Mouse (Mus musculus): ENCODE data around the gene Stat4. TPM values are rescaled to one million over a fixed set of nuclear protein-coding genes. Genes with fewer than 3 reads are reported as not detected.
A peak's percentile ranks its signal among the peaks of the same experiment; 100 is the strongest.

The Stat4 gene
- polyA plus RNA-seq (2015; fragmentation: Nextera tagmentation; extraction: Ambion mirVana): 0.57 and 0.70 TPM in 2 replicates

- 91% methylated on average over 5 of the region's 5 CpGs for WGBS
- Histone ChIP-seq H3K27ac (replicated peaks) (no peak within 1 kb of the TSS), H3K9me3 (no peaks in the 10 kb centered on the region), H3K4me2 (no peak within 1 kb of the TSS), H3K27me3 (no peaks in the 10 kb centered on the region), H3K4me1 (replicated peaks) (no peaks in the 10 kb centered on the region), H3K9ac (no peak within 1 kb of the TSS), H3K36me3 (no peaks in the 10 kb centered on the region), H3K4me3 (no peak within 1 kb of the TSS)
- no peak for ATAC-seq (ENCODE audit: low read depth)
These were observed at the start of gene Stat4 for GRCm38 (mm10) chr1:51986848-51987247. Stat4 (plus strand) TSS chr1:51987148.

- Histone ChIP-seq H3K4me2 (no peak overlapping the region), H3K9ac (no peak overlapping the region), H3K4me3 (no peak overlapping the region), H3K27me3 (no peaks in the 10 kb centered on the region), H3K9me3 (no peaks in the 10 kb centered on the region), H3K36me3 (no peaks in the 10 kb centered on the region), H3K27ac (replicated peaks) (no peak overlapping the region), H3K4me1 (replicated peaks) (no peaks in the 10 kb centered on the region)
- WGBS: 90% methylated on average over 7 of the region's 7 CpGs
- ATAC-seq (ENCODE audit: low read depth): no peak
These were observed 48.6 kb upstream of the Stat4 start for GRCm38 (mm10) chr1:51938357-51938756.

GRCm38 (mm10) chr1:51944755-51945154 is 42.2 kb upstream of the Stat4 start:
- Histone ChIP-seq H3K4me3 (no peak overlapping the region), H3K27ac (replicated peaks) (no peak overlapping the region), H3K4me1 (replicated peaks) (no peaks in the 10 kb centered on the region), H3K36me3 (no peaks in the 10 kb centered on the region), H3K27me3 (no peaks in the 10 kb centered on the region), H3K9ac (no peak overlapping the region), H3K9me3 (no peaks in the 10 kb centered on the region), H3K4me2 (no peak overlapping the region)
- peak; percentile 47; the same call in 1 of the 2 replicates for ATAC-seq (ENCODE audit: low read depth)
- WGBS: 47% methylated on average over 5 of the region's 5 CpGs

GRCm38 (mm10) chr1:51947116-51947515 is 39.8 kb upstream of the Stat4 start:
- no peak for ATAC-seq (ENCODE audit: low read depth)
- H3K4me1 ChIP-seq (replicated peaks): no peaks in the 10 kb centered on the region
- WGBS: 77% methylated on average over 4 of the region's 4 CpGs
- H3K27ac ChIP-seq (replicated peaks): no peak overlapping the region
- H3K9me3 ChIP-seq: no peaks in the 10 kb centered on the region
- no peak overlapping the region for H3K4me3 ChIP-seq
- no peak overlapping the region for H3K4me2 ChIP-seq
- H3K27me3 ChIP-seq: no peaks in the 10 kb centered on the region
- H3K9ac ChIP-seq: no peak overlapping the region
- no peaks in the 10 kb centered on the region for H3K36me3 ChIP-seq

GRCm38 (mm10) chr1:51964647-51965046 is 22.3 kb upstream of the Stat4 start:
- 89% methylated on average over 2 of the region's 2 CpGs for WGBS
- H3K4me2 ChIP-seq: no peak overlapping the region
- H3K27me3 ChIP-seq: no peaks in the 10 kb centered on the region; the same call in 1 of the 2 replicates
- H3K27ac ChIP-seq (replicated peaks): no peak overlapping the region
- 0 out of 2 replicates have a peak, but pooled peaks cover 6% of the 10 kb centered on the region for H3K4me1 ChIP-seq (replicated peaks)
- no peak overlapping the region for H3K4me3 ChIP-seq
- no peaks in the 10 kb centered on the region for H3K9me3 ChIP-seq
- no peak for ATAC-seq (ENCODE audit: low read depth)
- H3K36me3 ChIP-seq: no peaks in the 10 kb centered on the region
- no peak overlapping the region for H3K9ac ChIP-seq

- ATAC-seq (ENCODE audit: low read depth): no peak
- no peak overlapping the region for H3K27ac ChIP-seq (replicated peaks)
- H3K4me1 ChIP-seq (replicated peaks): 0 out of 2 replicates have a peak, but pooled peaks cover 6% of the 10 kb centered on the region
- H3K36me3 ChIP-seq: no peaks in the 10 kb centered on the region
- no peaks in the 10 kb centered on the region; the same call in 1 of the 2 replicates for H3K27me3 ChIP-seq
- no peaks in the 10 kb centered on the region for H3K9me3 ChIP-seq
- no peak overlapping the region for H3K9ac ChIP-seq
- H3K4me2 ChIP-seq: no peak overlapping the region
- H3K4me3 ChIP-seq: no peak overlapping the region
- 27% methylated on average over 1 of the region's 1 CpGs for WGBS
These were observed 18.0 kb upstream of the Stat4 start for GRCm38 (mm10) chr1:51968994-51969393.

GRCm38 (mm10) chr1:51970182-51970581 is 16.8 kb upstream of the Stat4 start:
- no peaks in the 10 kb centered on the region; the same call in 1 of the 2 replicates for H3K27me3 ChIP-seq
- no peak overlapping the region for H3K27ac ChIP-seq (replicated peaks)
- H3K4me1 ChIP-seq (replicated peaks): 0 out of 2 replicates have a peak, but pooled peaks cover 6% of the 10 kb centered on the region
- no peaks in the 10 kb centered on the region for H3K9me3 ChIP-seq
- ATAC-seq (ENCODE audit: low read depth): no peak
- H3K9ac ChIP-seq: no peak overlapping the region
- H3K4me3 ChIP-seq: no peak overlapping the region
- H3K36me3 ChIP-seq: no peaks in the 10 kb centered on the region
- 89% methylated on average over 6 of the region's 6 CpGs for WGBS
- H3K4me2 ChIP-seq: no peak overlapping the region

GRCm38 (mm10) chr1:51975589-51975988 is 11.4 kb upstream of the Stat4 start:
- H3K27me3 ChIP-seq: no peaks in the 10 kb centered on the region
- no peaks in the 10 kb centered on the region for H3K4me1 ChIP-seq (replicated peaks)
- no peak overlapping the region for H3K9ac ChIP-seq
- ATAC-seq (ENCODE audit: low read depth): no peak
- H3K27ac ChIP-seq (replicated peaks): no peak overlapping the region
- no peaks in the 10 kb centered on the region for H3K36me3 ChIP-seq
- no peaks in the 10 kb centered on the region for H3K9me3 ChIP-seq
- H3K4me3 ChIP-seq: no peak overlapping the region
- 84% methylated on average over 5 of the region's 5 CpGs for WGBS
- H3K4me2 ChIP-seq: no peak overlapping the region

- Histone ChIP-seq H3K9me3 (no peaks in the 10 kb centered on the region), H3K27ac (replicated peaks) (no peak overlapping the region), H3K4me2 (no peak overlapping the region), H3K36me3 (no peaks in the 10 kb centered on the region), H3K27me3 (no peaks in the 10 kb centered on the region), H3K4me3 (no peak overlapping the region), H3K4me1 (replicated peaks) (no peaks in the 10 kb centered on the region), H3K9ac (no peak overlapping the region)
- ATAC-seq (ENCODE audit: low read depth): no peak
- WGBS: 96% methylated on average over 5 of the region's 5 CpGs
These were observed 7.9 kb upstream of the Stat4 start for GRCm38 (mm10) chr1:51979048-51979447.

GRCm38 (mm10) chr1:51991983-51992609 is 5.1 kb downstream of the Stat4 start:
- Histone ChIP-seq H3K4me1 (replicated peaks) (peaks cover 6% of the 10 kb centered on the region), H3K27ac (replicated peaks) (no peak overlapping the region), H3K27me3 (no peaks in the 10 kb centered on the region), H3K9ac (no peak overlapping the region), H3K36me3 (no peaks in the 10 kb centered on the region), H3K9me3 (no peaks in the 10 kb centered on the region), H3K4me2 (no peak overlapping the region), H3K4me3 (no peak overlapping the region)
- ATAC-seq (ENCODE audit: low read depth): no peak
- 82% methylated on average over 8 of the region's 8 CpGs for WGBS

GRCm38 (mm10) chr1:51996056-51996455 is 9.1 kb downstream of the Stat4 start:
- Histone ChIP-seq H3K4me2 (no peak overlapping the region), H3K4me3 (no peak overlapping the region), H3K9me3 (no peaks in the 10 kb centered on the region), H3K36me3 (no peaks in the 10 kb centered on the region), H3K4me1 (replicated peaks) (peaks cover 7% of the 10 kb centered on the region), H3K27ac (replicated peaks) (no peak overlapping the region), H3K9ac (no peak overlapping the region), H3K27me3 (no peaks in the 10 kb centered on the region)
- 75% methylated on average over 3 of the region's 3 CpGs for WGBS
- no peak for ATAC-seq (ENCODE audit: low read depth)

GRCm38 (mm10) chr1:51996751-51997659 is 10.1 kb downstream of the Stat4 start:
- H3K27ac ChIP-seq (replicated peaks): 0 out of 2 replicates have a peak overlapping the region, but pooled peaks have one; percentile 20
- H3K4me2 ChIP-seq: no peak overlapping the region
- no peak overlapping the region for H3K9ac ChIP-seq
- whole genome bisulfite sequencing: 53% methylated on average over 11 of the region's 11 CpGs
- H3K4me1 ChIP-seq (replicated peaks): peaks cover 7% of the 10 kb centered on the region
- H3K36me3 ChIP-seq: no peaks in the 10 kb centered on the region
- H3K9me3 ChIP-seq: no peaks in the 10 kb centered on the region
- ATAC-seq (ENCODE audit: low read depth): peak; percentile 69
- no peak overlapping the region for H3K4me3 ChIP-seq
- H3K27me3 ChIP-seq: no peaks in the 10 kb centered on the region
